Mouse (Mus musculus) G1E (cell line): ENCODE results near the gene Mtmr12. TPM values are rescaled to one million over a fixed set of nuclear protein-coding genes. Genes with fewer than 3 reads are reported as not detected.

Experiments
- ATAC-seq: 2 replicates; pipeline ENCODE4 v1.8.0; 2016; ENCODE audit warnings: mild to moderate bottlenecking; ENCODE audit not compliant: insufficient number of reproducible peaks, poor library complexity, low FRiP score, severe bottlenecking; ENCODE audit errors: extremely low read depth
- DNase-seq: peaks from one replicate; pipeline ENCODE4 v3.0.0; 2012; ENCODE audit warnings: low spot score
- H3K27me3 ChIP-seq: 2 replicates; pipeline ENCODE4 v1.6.1; 2012; ENCODE audit warnings: mild to moderate bottlenecking, low read length, inconsistent platforms; ENCODE audit not compliant: insufficient read depth
- H3K36me3 ChIP-seq: replicated peaks from 2 replicates; pipeline ENCODE3; 2012; ENCODE audit warnings: mild to moderate bottlenecking, inconsistent platforms
- H3K4me1 ChIP-seq: 2 replicates; pipeline ENCODE4 v1.6.1; 2012; ENCODE audit warnings: low read depth, low read length, inconsistent platforms, mixed read lengths; ENCODE audit not compliant: insufficient read depth
- H3K4me3 ChIP-seq: 2 replicates; pipeline ENCODE4 v1.5.1; 2012; ENCODE audit warnings: low read depth, mild to moderate bottlenecking, inconsistent platforms, low read length, moderate library complexity, mixed read lengths
- H3K9me3 ChIP-seq: replicated peaks from 2 replicates; pipeline ENCODE4 v1.6.1; 2012; ENCODE audit warnings: inconsistent platforms
- CTCF ChIP-seq: IDR thresholded peaks from 2 replicates; pipeline ENCODE4 v1.5.1; 2012; ENCODE audit warnings: low read depth, low read length, inconsistent platforms, mixed read lengths
- GATA1 ChIP-seq: IDR thresholded peaks from 2 replicates; pipeline ENCODE4 v1.6.1; 2012; ENCODE audit warnings: borderline replicate concordance, low read length, inconsistent platforms, mixed read lengths
- GATA2 ChIP-seq: IDR thresholded peaks from 2 replicates; pipeline ENCODE4 v1.6.1; 2012; ENCODE audit warnings: low read depth, low read length, inconsistent platforms, borderline replicate concordance
- POLR2AphosphoS5 ChIP-seq: IDR thresholded peaks from 2 replicates; pipeline ENCODE4 v1.6.1; 2012; ENCODE audit warnings: low read depth, low read length, inconsistent platforms; ENCODE audit not compliant: insufficient replicate concordance
- TAL1 ChIP-seq: conservative IDR thresholded peaks from 2 replicates; pipeline ENCODE4 v1.6.1; 2012; ENCODE audit warnings: low read depth, low read length, inconsistent platforms, mixed read lengths
- polyA plus RNA-seq: library from polyadenylated mRNA; stranded (reverse); fragments of >175 nt; gene quantifications from 2 replicates; pipeline ENCODE4 v1.2.3, GENCODE M21; 2012
- total RNA-seq, 2 experiments: library from RNA; stranded (forward) in 1 of 2; stranded (reverse) in 1 of 2; fragments of 200-1000 nt in 1 of 2; fragments of >200 nt in 1 of 2; fragmentation: Nextera tagmentation in 1 of 2; gene quantifications; 2 replicates each; pipeline ENCODE4 v1.2.3; 2014 to 2017

The Mtmr12 gene
- total and polyA plus RNA-seq, 3 experiments, result 7.9 to 29.0 (median 25.7) TPM

DNA sequence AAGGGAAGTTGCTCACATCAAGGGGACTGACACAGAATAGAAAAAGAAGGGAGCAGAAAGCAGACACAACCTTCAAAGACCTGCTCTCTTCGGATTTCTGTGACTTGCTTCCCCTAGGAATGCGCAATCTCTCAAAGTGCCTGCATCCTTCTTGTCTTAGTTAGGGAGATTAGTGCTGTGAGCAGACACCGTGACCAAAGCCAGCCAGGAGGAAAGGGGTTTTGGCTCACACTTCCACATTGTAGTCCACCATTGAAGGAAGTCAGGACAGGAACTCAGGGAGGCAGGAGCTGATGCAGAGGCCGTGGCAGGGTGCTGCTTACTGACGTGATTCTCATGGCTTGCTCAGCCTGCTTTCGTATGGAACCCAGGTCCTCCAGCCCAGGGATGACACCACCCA lies 33.5 kb downstream of the Mtmr12 start:
- H3K36me3 ChIP-seq, result peaks cover 86% of the 10 kb centered on the region
- TF ChIP-seq POLR2AphosphoS5, result no peak
- no peak for TF ChIP-seq GATA2
- TF ChIP-seq GATA1, result no peak
- TF ChIP-seq CTCF, result no peak
- TF ChIP-seq TAL1, result no peak
- ATAC-seq (no peak), DNase-seq (no peak)
- H3K9me3 ChIP-seq, result no peaks in the 10 kb centered on the region
- H3K4me3 ChIP-seq, result no peak overlapping the region
- H3K27me3 ChIP-seq, result no peaks in the 10 kb centered on the region
- peaks cover 10% of the 10 kb centered on the region for H3K4me1 ChIP-seq

DNA sequence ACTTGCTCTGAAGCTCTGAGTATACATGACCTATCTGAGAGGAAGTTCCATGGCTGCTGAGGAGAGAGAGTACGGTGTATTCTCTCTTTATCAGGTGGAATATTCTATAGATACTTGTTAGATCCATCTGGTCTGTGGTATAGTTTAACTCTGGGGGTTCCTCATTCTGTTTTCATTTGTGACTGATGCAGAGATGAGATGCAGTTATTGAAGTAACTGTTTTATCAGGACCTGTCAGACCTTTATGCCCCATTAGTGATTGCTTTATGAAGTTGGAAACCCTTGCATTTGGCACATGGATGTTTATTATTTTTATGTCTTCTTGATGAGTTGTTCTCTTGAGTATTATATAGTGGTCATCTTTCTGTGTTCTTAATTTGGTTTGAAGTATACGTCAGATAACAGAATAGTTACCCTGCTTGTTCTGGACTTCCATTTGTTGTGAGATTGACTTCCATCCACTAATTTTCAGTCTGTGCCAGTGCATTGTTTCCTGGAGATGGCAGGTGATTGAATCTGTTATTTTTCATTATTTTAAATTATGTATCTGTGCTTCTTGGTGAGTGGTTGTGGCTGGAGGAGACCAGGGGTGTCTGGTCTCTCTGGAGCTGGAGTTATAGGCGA lies 36.0 kb downstream of the Mtmr12 start:
- Histone ChIP-seq H3K9me3 (no peaks in the 10 kb centered on the region), H3K4me1 (peaks cover 16% of the 10 kb centered on the region), H3K4me3 (no peak overlapping the region), H3K36me3 (peaks cover 89% of the 10 kb centered on the region), H3K27me3 (no peaks in the 10 kb centered on the region)
- no peak for DNase-seq
- ATAC-seq, result no peak
- TF ChIP-seq GATA1 (no peak), TAL1 (no peak), GATA2 (no peak), CTCF (no peak), POLR2AphosphoS5 (no peak)

DNA sequence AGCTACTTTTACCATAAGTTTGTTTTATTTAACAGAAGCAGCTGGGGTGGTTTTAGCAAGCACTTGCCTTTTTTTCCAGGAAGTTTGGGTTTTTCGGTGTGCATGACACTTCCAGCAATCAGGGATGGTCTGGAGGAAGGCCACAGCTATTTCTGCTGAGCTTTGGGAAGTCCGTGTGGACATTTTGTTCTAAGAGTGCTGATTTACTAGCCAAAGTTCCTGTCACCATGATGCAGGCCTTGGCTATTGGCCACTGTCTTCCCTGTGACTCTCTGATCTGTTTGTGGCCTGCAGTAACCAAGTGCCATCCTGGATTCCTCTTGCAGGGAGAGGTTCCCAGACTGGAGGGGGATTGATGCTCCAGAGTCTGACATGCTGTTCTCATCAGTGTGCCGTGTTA lies 39.0 kb downstream of the Mtmr12 start:
- DNase-seq (no peak), ATAC-seq (no peak)
- H3K27me3 ChIP-seq, result no peaks in the 10 kb centered on the region
- TF ChIP-seq TAL1, result no peak
- no peak for TF ChIP-seq GATA1
- TF ChIP-seq POLR2AphosphoS5, result no peak
- no peak for TF ChIP-seq GATA2
- TF ChIP-seq CTCF, result no peak
- peaks cover 89% of the 10 kb centered on the region for H3K36me3 ChIP-seq
- H3K9me3 ChIP-seq, result no peaks in the 10 kb centered on the region
- H3K4me3 ChIP-seq, result no peak overlapping the region
- H3K4me1 ChIP-seq, result peaks cover 33% of the 10 kb centered on the region

DNA sequence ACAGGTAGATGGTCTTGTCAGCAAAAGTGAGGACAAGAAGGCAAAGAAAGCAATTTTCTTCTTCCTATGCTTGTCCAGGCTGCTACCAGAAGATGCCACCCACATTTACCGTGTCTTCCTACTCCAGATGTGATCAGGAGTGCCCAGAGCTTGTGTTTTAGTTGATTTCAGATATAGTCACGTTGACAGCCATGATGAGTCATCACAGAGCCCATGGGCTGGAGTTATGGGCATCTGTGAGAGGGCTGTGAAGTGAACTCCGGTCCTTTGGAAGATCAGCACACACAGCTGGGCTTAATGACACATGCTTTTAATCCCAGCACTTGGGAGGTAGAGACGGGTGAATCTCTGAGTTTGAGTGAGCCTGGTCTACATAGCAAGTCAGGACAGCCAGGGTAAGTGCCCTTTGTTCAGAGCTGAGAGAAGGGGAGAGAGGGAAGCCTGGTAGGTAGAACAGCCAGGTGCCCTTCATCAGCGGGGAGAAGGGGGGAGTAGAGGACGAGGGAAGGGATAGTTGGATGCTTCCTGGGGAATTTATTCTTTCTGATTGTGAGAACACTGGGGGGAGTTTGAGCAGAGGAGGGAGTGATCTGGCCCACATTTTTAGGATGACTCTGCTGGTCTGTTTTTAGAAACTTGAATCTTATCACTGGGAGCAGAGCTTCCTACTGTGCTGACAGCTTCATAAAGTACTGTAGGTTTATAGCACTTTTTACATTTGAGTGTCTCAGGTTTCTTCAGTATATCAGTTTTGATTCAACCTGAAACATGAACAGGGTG lies 40.9 kb downstream of the Mtmr12 start:
- no peak overlapping the region for H3K4me3 ChIP-seq
- H3K36me3 ChIP-seq, result peaks cover 83% of the 10 kb centered on the region
- ATAC-seq (peak; percentile 75), DNase-seq (peak; percentile 14)
- no peaks in the 10 kb centered on the region for H3K9me3 ChIP-seq
- TF ChIP-seq GATA1 (no peak), TAL1 (no peak), GATA2 (no peak), CTCF (no peak), POLR2AphosphoS5 (no peak)
- H3K27me3 ChIP-seq, result no peaks in the 10 kb centered on the region
- H3K4me1 ChIP-seq, result peaks cover 28% of the 10 kb centered on the region

DNA sequence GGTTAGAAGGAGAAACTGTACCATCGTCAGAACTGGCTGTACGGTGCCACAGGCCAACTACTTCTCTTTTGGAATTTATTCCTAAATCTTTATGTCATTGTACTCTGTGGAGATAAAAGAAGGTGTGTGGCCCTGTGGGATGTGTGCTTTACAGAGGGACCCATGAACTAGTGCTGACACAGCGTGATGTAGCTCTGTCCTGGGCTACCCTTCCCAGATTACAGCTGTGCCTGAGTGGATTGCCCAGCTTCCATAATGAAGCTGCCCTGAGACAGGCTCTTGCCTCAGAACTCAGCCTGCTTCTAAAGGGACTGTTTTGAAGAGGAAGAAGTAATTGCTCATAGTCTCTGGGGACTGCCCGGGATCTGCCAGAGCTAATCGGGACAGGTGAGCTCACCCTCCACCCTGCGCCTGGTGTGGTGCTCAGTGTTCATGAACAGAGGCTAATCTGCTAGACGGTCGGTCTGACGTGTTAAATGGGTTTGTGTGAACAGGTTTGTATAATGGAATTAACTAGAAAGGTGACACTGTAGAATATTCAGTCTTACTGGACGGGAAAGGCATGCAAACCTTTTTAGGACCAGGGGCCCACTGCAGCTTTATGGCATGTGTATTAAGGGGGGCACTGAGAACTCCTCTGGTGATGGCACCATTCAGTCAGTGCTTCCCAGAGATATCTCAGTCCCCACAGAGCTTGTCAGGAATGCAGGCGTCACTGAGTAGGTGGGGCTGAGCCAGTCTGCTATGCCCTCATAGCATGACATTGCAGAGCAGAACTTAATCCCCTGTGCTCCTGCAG lies 41.7 kb downstream of the Mtmr12 start:
- DNase-seq (peak; percentile 22), ATAC-seq (peak; percentile 47; the same call in 1 of the 2 replicates)
- Histone ChIP-seq H3K36me3 (peaks cover 87% of the 10 kb centered on the region), H3K4me1 (peaks cover 28% of the 10 kb centered on the region), H3K4me3 (no peak overlapping the region), H3K9me3 (no peaks in the 10 kb centered on the region), H3K27me3 (no peaks in the 10 kb centered on the region)
- TF ChIP-seq POLR2AphosphoS5 (no peak), TAL1 (no peak), GATA2 (no peak), CTCF (no peak), GATA1 (no peak)

DNA sequence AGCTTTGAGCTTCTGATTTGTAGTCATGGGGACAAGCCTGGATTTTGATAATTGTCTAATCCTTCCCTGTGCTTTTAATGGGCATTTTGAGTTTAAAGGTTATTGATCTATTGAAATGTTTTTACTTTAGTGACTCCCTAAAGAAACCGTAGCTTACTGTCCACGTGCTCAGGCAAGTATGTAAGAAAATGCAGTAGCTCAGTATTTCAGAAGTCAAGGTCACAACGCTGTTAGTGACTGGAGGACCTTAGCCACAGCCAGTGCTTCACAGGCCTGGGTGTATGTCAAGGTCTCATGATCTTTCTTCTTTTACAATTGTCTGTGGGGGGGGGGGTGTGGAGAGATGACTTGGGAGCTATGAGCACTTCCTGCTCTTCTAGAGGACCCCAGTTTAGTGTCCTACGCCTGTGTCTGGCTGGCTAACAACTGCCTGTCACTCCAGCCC lies 42.4 kb downstream of the Mtmr12 start:
- no peak for ATAC-seq
- Histone ChIP-seq H3K27me3 (no peaks in the 10 kb centered on the region), H3K36me3 (peaks cover 89% of the 10 kb centered on the region), H3K9me3 (no peaks in the 10 kb centered on the region), H3K4me3 (no peak overlapping the region), H3K4me1 (peaks cover 28% of the 10 kb centered on the region)
- DNase-seq, result no peak
- TF ChIP-seq TAL1 (no peak), GATA2 (no peak), POLR2AphosphoS5 (no peak), CTCF (no peak), GATA1 (no peak)
